Mouse (Mus musculus) hindbrain, embryonic 11.5 days (tissue): ENCODE results near the gene Sphk2. TPM values are rescaled to one million over a fixed set of nuclear protein-coding genes. Genes with fewer than 3 reads are reported as not detected.

Experiments
- ATAC-seq: fragments of 200-750 bp; cut with Nextera tagmentation; 2 replicates; pipeline ENCODE4 v1.8.0; 2017; ENCODE audit warnings: mild to moderate bottlenecking, moderate TSS enrichment, moderate library complexity; ENCODE audit not compliant: low FRiP score
- DNase-seq: peaks from one replicate; pipeline ENCODE4 v3.0.0-alpha.2; 2015; ENCODE audit warnings: low spot score
- H3K27ac ChIP-seq: fragments of 300-500 bp; sonication (generic); 2 replicates; pipeline ENCODE4 v1.5.1; 2014; ENCODE audit warnings: mild to moderate bottlenecking, low read depth, low read length
- H3K27me3 ChIP-seq: fragments of 300-500 bp; sonication (generic); 2 replicates; pipeline ENCODE4 v1.6.1; 2014; ENCODE audit warnings: mild to moderate bottlenecking, low read length, moderate library complexity, mixed read lengths; ENCODE audit not compliant: control insufficient read depth, insufficient read depth
- H3K36me3 ChIP-seq: fragments of 300-500 bp; sonication (generic); 2 replicates; pipeline ENCODE4 v1.6.1; 2014; ENCODE audit warnings: mild to moderate bottlenecking, low read length, moderate library complexity, mixed read lengths; ENCODE audit not compliant: control insufficient read depth, insufficient read depth
- H3K4me1 ChIP-seq: fragments of 300-500 bp; sonication (generic); replicated peaks from 2 replicates; pipeline ENCODE4 v1.6.1; 2014; ENCODE audit warnings: low read length, mixed read lengths; ENCODE audit not compliant: control insufficient read depth, insufficient read depth
- H3K4me2 ChIP-seq: fragments of 300-500 bp; sonication (generic); replicated peaks from 2 replicates; pipeline ENCODE4 v1.6.1; 2014; ENCODE audit warnings: mild to moderate bottlenecking, low read depth, low read length
- H3K4me3 ChIP-seq: fragments of 300-500 bp; sonication (generic); 2 replicates; pipeline ENCODE4 v1.5.1; 2014; ENCODE audit warnings: low read depth, low read length
- H3K9ac ChIP-seq: fragments of 300-500 bp; sonication (generic); 2 replicates; pipeline ENCODE4 v1.6.1; 2014; ENCODE audit warnings: low read depth, low read length
- H3K9me3 ChIP-seq: fragments of 300-500 bp; sonication (generic); 2 replicates; pipeline ENCODE4 v1.6.1; 2016; ENCODE audit warnings: low read length; ENCODE audit not compliant: control insufficient read depth
- WGBS: fragments of 180-500 bp; shearing (Covaris S2); extraction: QIAGEN DNeasy Blood & Tissue Kit; methylation state at CpG from one replicate; pipeline ENCODE4 v1.1.7; 2014; 5-methylcytosine and 5-hydroxymethylcytosine counted together
- polyA plus RNA-seq: library from polyadenylated mRNA; unstranded; fragments of >200 nt; fragmentation: Nextera tagmentation; extraction: Ambion mirVana; gene quantifications from 2 replicates; pipeline ENCODE4 v1.2.1, GENCODE M21; 2014

Sphk2 gene
- polyA plus RNA-seq, 1 experiment from 2014 or later = 13.6 TPM

DNA sequence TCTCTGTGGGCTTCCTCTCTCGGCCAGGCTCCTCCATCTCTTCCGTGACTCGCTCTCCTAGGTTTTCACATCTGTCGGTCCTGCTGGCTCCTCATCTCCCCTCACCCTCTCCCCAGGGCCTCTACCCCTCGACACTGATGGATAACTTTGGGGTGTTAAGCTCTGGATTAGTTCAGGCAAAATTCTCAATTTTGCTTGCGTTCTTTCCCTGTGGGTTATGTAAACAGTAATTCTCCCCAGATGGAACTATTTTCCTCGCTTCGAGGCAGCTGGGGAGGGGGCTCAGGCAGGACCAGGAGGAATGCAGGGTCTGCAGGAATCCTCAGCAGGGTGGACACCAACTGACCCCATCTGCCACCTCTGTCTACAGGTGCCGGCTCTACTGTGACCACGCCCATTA lies 32.0 kb downstream of the Sphk2 start:
- WGBS = 47% methylated on average over 10 of the region's 10 CpGs
- no peak overlapping the region for H3K27ac ChIP-seq

DNA sequence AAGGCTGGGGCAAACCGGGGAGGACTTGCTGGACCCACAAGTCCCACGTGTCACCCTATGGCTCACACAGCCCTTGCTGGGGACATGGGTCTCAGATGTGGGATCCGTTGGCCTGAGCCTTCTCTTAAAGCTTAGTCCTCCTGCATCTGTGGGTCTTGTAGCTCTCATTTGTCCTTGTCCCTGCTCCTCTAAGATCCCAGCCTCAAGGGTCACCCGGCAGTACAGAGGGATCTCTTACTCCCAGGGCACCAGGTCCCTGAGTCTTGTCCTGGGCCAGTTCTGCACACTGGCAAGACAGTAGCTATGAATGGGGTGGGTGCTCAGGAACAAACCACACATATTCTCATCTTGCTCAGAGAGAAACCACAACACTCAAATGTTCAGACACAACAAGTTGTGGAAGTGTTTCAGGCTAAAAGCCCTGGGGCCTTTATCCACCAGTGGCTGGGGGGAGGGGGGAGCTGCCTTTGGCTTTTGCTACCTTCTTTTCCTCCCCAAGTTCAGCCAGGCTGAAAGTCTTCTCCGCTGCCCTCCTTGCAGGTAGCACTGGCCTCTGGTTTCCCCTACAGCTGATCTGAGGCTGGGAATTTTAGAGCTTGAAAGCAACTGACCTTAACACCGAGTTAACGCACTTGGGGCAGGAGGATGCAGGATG lies 34.3 kb downstream of the Sphk2 start, which contains the start of gene Ntn5:
Gene Ntn5 (plus strand): TSS at position 627 of the 655 bp plus-strand sequence.
- Histone ChIP-seq H3K9me3 (no peaks in the 10 kb centered on the region), H3K4me1 (peaks cover 3% of the 10 kb centered on the region), H3K4me2 (no peak within 1 kb of the TSS), H3K9ac (no peak within 1 kb of the TSS), H3K4me3 (no peak within 1 kb of the TSS), H3K27ac (no peak within 1 kb of the TSS), H3K27me3 (no peaks in the 10 kb centered on the region), H3K36me3 (no peaks in the 10 kb centered on the region)
- no peak for ATAC-seq
- WGBS = 76% methylated on average over 7 of the region's 7 CpGs
- DNase-seq = no peak

More for the DNA sequence above, 32.0 kb downstream of the Sphk2 start:
- Histone ChIP-seq H3K36me3 (no peaks in the 10 kb centered on the region), H3K9me3 (no peaks in the 10 kb centered on the region), H3K9ac (no peak overlapping the region), H3K4me2 (no peak overlapping the region), H3K27me3 (no peaks in the 10 kb centered on the region), H3K4me3 (no peak overlapping the region), H3K4me1 (peaks cover 3% of the 10 kb centered on the region)
- no peak for DNase-seq
- ATAC-seq = no peak

DNA sequence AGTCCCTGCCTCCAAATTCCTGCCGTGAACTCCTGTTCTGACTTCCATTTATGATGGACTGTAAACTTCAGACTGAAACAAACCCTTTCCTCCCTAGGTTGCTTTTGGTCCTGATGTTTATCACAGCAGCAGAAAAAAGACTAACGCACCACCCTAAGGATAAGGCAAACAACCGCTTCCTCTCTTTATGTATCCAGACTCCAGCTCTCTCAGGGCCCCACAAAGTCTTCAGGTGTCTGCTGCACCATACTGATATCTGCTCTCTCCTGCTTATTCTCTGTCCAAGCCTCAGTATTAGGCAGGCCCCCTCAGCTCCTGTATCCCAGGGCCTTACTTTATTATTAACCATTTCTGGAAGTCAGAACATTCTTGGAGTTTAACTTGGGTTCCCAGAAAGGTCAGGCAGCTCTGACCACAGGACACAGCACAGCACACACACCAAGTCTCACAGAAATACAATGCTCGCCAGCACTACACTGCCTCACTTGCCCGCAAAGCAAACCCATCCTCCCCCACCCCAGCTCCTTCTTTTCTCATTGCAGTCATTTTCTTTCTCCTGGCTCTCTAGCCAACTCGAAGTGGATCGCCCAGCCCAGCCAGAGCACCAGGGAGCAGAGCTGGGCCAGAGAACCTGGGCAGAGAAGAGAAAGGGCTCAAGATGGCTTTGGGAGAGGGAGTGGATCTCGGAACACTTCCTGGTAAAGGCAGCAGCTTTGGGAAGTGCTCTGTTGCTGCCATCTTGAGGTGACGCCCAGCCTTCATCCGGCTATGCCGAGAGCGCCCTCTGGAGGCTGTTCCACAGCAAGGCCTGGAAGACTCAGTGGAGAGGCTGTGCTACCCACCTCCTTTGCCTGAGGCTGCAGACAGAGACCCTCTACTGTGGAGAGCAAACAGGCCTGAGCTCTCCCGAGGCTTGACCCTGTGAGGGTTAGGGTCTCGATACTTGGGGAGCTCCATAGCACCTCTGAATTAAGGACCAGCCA lies 35.4 kb downstream of the Sphk2 start:
- Histone ChIP-seq H3K27ac (no peak overlapping the region), H3K4me3 (no peak overlapping the region), H3K27me3 (no peaks in the 10 kb centered on the region), H3K36me3 (no peaks in the 10 kb centered on the region), H3K9ac (peak overlapping the region; percentile 40; the same call in 1 of the 2 replicates), H3K4me1 (peaks cover 3% of the 10 kb centered on the region), H3K9me3 (no peaks in the 10 kb centered on the region), H3K4me2 (no peak overlapping the region)
- ATAC-seq (peak; percentile 86), DNase-seq (peak; percentile 96)
- 30% methylated on average over 14 of the region's 14 CpGs for WGBS

DNA sequence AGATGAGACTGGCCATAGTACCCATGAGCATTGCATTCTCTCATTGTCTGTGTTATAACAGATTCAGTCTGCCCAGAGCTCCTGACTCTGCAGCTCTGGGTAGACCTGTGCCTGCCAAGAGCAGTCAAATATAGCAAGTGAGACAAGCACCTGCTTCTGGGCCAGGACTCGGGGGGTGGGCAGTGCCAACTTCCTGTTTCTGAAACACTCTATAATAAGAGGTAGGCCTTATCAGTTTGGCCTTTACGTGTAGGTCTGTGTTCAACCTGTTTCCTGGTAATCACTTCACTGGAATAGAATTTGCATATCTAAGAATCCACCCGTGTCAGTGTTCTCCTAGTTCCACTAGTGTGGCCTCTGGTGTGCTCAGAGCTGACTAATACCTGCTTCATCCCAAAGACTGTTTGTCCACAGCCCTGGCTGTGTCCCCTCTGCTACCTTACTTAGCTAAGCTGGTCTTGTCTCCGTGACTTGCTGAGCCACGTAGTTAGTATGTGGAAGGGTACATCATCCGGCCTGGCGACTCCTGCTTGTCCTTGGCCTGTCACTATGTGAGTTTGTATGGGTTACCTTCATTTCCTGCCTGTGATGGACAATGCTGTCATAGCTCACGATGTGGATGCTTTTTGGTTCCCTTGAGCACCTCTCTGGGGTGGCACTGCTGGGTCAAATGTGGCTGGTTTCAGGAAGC lies 36.6 kb downstream of the Sphk2 start:
- DNase-seq = no peak
- Histone ChIP-seq H3K9me3 (no peaks in the 10 kb centered on the region), H3K4me3 (no peak overlapping the region), H3K27me3 (no peaks in the 10 kb centered on the region), H3K27ac (no peak overlapping the region), H3K36me3 (no peaks in the 10 kb centered on the region), H3K4me2 (no peak overlapping the region), H3K4me1 (peaks cover under 1% of the 10 kb centered on the region), H3K9ac (no peak overlapping the region)
- ATAC-seq = no peak
- WGBS = 88% methylated on average over 8 of the region's 8 CpGs

DNA sequence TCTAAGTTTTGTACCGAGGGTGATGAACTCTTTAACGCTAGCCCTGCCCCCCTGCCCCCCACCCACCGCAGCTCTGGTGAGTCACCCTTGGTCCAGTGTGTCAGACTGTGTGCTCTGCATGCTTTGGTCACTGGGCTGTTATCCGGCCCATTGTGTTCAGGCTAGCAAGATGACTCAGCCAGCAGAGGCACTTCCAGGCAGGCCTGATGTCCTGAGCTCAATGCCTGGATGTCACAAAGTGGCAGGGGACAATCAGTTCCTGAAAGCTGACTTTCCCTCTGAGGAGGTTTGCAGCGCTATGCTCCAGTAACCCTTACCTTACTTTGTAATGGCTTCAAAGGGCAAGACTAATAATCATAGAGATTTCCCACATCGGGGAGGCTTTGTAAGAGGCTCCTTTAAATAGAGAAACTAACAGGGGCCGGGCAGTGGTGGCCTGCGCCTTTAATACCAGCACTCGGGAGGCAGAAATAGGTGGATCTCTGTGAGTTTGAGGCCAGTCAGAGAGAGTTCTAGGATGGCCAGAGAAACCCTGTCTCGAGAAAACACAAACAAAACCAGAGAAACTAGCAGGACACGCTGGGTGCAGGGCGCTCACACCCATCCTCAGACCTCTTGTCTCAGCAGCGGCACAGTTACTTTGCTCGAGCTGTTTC lies 37.7 kb downstream of the Sphk2 start:
- WGBS = 68% methylated on average over 14 of the region's 14 CpGs
- ATAC-seq = no peak
- Histone ChIP-seq H3K27me3 (no peaks in the 10 kb centered on the region), H3K36me3 (no peaks in the 10 kb centered on the region), H3K9ac (no peak overlapping the region), H3K4me3 (no peak overlapping the region), H3K4me1 (no peaks in the 10 kb centered on the region), H3K9me3 (no peaks in the 10 kb centered on the region), H3K4me2 (no peak overlapping the region), H3K27ac (no peak overlapping the region)
- no peak for DNase-seq

DNA sequence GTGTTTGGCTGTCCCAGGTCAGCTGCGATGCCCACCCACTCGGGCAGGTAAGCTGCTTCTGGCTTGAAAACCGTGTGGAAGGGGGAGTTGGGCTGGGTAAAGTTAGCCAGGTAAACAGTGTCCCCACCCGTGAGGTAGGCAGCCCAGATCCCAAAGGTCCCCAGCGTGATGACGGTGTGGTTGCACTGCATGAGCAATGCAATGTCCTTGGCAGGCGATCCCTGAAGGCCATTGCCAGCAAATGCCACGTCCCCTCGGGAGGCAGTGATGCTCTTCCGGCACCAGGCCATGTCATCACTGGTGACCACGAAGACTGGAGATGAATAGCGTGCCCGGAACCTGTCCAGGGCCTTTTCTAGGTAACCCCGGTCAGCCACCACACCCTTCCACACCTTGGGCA lies 39.3 kb downstream of the Sphk2 start:
- Histone ChIP-seq H3K4me3 (no peak overlapping the region), H3K9ac (no peak overlapping the region), H3K27ac (no peak overlapping the region), H3K4me1 (no peaks in the 10 kb centered on the region), H3K27me3 (no peaks in the 10 kb centered on the region), H3K9me3 (no peaks in the 10 kb centered on the region), H3K4me2 (no peak overlapping the region), H3K36me3 (no peaks in the 10 kb centered on the region)
- DNase-seq (no peak), ATAC-seq (no peak)
- 90% methylated on average over 14 of the region's 14 CpGs for WGBS

DNA sequence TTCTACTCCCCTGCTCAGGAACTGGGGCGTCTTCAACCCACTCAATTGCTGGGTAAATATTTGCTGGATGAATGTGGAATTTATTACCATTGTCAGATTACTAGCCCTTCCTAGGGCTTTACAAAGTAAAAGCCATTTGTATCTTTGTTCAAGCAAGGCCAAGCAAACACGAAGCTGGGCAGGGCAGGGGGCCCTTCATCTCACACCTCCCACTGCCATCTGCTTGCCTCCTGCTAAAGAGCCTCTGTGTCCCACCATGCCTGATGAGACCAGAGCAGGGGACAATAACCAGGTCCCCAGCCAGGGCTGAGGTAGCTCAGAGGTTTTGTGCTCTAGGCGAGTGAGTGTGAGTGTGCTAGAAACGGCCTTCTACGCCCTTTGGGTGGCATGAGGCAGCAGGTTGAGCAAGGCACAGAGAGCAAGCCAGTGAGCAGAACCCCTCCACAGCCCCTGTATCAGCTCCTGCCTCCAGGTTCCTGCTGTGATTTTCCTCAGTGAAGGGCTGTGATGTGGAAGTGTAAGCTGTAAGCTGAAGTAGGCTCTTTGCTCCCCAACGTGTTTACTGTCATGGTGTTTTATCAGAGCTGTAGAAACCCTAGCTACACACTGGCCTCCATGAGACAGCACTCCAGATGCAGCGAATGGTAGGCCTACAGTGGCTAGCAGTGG lies 40.0 kb downstream of the Sphk2 start:
- no peak overlapping the region for H3K27ac ChIP-seq
- no peak overlapping the region for H3K9ac ChIP-seq
- no peaks in the 10 kb centered on the region for H3K9me3 ChIP-seq
- H3K36me3 ChIP-seq = no peaks in the 10 kb centered on the region
- no peaks in the 10 kb centered on the region for H3K27me3 ChIP-seq
- no peak for ATAC-seq
- H3K4me2 ChIP-seq = no peak overlapping the region
- no peaks in the 10 kb centered on the region for H3K4me1 ChIP-seq
- DNase-seq = no peak
- WGBS = 77% methylated on average over 7 of the region's 7 CpGs
- H3K4me3 ChIP-seq = no peak overlapping the region

DNA sequence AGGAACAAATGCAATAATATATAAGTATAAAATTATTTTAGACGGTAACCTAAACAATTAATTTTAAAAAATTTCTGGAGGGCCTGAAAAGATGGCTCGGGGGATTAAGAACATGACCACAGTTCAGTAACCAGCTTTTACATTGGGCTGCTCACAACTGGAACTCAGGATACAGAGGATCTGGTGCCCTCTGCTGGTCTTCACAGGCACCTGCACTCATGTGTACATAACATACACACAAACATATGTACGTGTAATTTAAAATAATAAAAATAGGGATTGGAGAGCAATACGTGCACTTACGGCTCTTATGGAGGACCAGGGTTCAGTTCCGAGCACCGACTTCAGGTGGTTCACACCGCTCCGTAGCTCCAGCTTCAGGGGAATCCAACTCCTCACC lies 48.9 kb downstream of the Sphk2 start:
- no peak for ATAC-seq
- 95% methylated on average over 9 of the region's 9 CpGs for whole genome bisulfite sequencing
- Histone ChIP-seq H3K9ac (no peak overlapping the region), H3K27me3 (no peaks in the 10 kb centered on the region), H3K4me2 (no peak overlapping the region), H3K27ac (no peak overlapping the region), H3K9me3 (no peaks in the 10 kb centered on the region), H3K4me3 (no peak overlapping the region), H3K4me1 (no peaks in the 10 kb centered on the region), H3K36me3 (no peaks in the 10 kb centered on the region)
- DNase-seq = no peak
